Mouse (Mus musculus): ENCODE results near the gene Pde6h. TPM values are rescaled to one million over a fixed set of nuclear protein-coding genes. Genes with fewer than 3 reads are reported as not detected.

Gene Pde6h
- polyA plus RNA-seq, 1 experiment = not detected

DNA sequence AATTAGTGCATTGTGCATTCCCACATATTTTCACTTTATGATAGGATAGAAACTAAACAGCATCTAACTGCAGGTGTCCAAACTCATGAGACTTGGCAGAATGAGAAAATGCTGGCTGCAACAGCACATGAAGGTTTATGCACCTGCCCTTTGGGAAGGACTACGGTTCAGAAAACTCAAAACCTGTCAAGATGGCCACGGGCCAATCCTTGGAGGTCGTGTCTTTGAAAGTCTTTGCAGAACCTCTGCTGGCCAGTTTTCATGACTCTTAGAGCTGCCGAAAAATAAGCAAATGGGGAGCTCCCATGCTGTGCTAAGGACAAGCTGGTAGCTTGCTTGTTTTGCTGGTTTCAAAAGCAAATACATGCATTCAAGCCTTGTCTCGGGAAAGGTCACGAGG is 90.7 kb downstream of the Pde6h start:
- Histone ChIP-seq H3K4me3 (replicated peaks) (no peak overlapping the region), H3K9me3 (ENCODE audit: control insufficient read depth, low read length) (peaks cover 17% of the 10 kb centered on the region), H3K4me1 (ENCODE audit: control insufficient read depth) (no peaks in the 10 kb centered on the region), H3K27me3 (ENCODE audit: control insufficient read depth) (no peaks in the 10 kb centered on the region), H3K36me3 (ENCODE audit: control insufficient read depth) (no peaks in the 10 kb centered on the region)
- TF ChIP-seq TAL1 (IDR thresholded peaks at IDR 0.05; ENCODE audit: low read length) (no peak), GATA1 (IDR thresholded peaks at IDR 0.05; ENCODE audit: low read length) (no peak)

DNA sequence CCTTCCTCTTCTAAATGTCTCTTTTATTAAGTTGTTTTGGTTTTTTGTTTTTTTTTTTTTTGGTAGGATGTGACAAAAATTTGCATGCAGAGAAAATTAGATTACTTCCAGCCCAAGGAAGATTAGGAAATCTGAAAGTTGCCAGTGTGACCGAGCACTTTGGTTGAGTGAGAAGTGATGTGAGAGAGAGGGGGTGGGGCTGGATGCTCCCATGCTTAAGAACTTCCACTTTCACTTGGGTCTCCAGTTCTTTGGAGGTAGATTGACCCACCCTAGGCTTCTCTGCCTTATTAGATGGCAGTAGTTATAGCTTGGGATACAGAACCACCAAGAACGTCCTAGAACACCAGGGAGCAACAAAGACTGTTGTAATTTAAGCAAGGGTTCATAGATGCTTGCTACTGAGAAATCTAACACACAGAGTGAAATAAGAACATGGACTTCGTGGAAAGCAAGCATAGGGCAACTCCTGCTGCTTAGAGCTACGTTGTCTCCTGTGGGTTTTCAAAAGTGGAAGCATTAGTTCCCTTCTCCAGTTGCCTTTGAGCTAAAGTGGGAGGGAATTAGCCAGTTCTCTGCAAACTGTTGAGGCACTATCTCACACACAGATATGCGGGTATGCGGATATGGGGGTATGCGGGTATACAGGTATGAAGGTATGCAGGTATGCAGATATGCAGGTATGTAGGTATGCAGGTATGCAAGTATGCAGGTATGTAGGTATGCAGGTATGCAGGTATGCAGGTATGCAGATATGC is 93.8 kb downstream of the Pde6h start:
- Histone ChIP-seq H3K9me3 (ENCODE audit: control insufficient read depth, low read length) (peaks cover 13% of the 10 kb centered on the region), H3K4me3 (replicated peaks) (no peak overlapping the region), H3K4me1 (ENCODE audit: control insufficient read depth) (no peaks in the 10 kb centered on the region), H3K27me3 (ENCODE audit: control insufficient read depth) (no peaks in the 10 kb centered on the region), H3K36me3 (ENCODE audit: control insufficient read depth) (no peaks in the 10 kb centered on the region)
- TF ChIP-seq GATA1 (IDR thresholded peaks at IDR 0.05; ENCODE audit: low read length) = no peak
- no peak for TF ChIP-seq TAL1 (IDR thresholded peaks at IDR 0.05; ENCODE audit: low read length)

Other genes starting within 250 kb of the Pde6h start
- not detected in 2 replicates for gene Gucy2c, start 142.1 kb upstream of the Pde6h start, polyA plus RNA-seq (2012)
- 1.7 and 2.6 TPM in 2 replicates for gene Hist4h4, start 119.4 kb upstream of the Pde6h start, polyA plus RNA-seq (2012)
- gene H2afj, start 115.6 kb upstream of the Pde6h start, polyA plus RNA-seq (2012) = 137 and 209 TPM in 2 replicates
- gene BC049715, start 96.2 kb upstream of the Pde6h start, polyA plus RNA-seq (2012) = 0.59 and 1.4 TPM in 2 replicates
- gene Wbp11, start 95.6 kb upstream of the Pde6h start, polyA plus RNA-seq (2012) = 28.6 and 29.6 TPM in 2 replicates
- not detected in 2 replicates for gene Smco3, start 88.4 kb upstream of the Pde6h start, polyA plus RNA-seq (2012)
- 2.1 and 2.2 TPM in 2 replicates for gene Art4, start 66.1 kb upstream of the Pde6h start, polyA plus RNA-seq (2012)
- not detected in 2 replicates for gene Mgp, start 48.0 kb upstream of the Pde6h start, polyA plus RNA-seq (2012)
- not detected in 2 replicates for gene Erp27, start 1.7 kb upstream of the Pde6h start, polyA plus RNA-seq (2012)
- gene Arhgdib, start 18.1 kb downstream of the Pde6h start, polyA plus RNA-seq (2012) = 0.27 and 0.49 TPM in 2 replicates
- gene Rerg, start 246.7 kb downstream of the Pde6h start, polyA plus RNA-seq (2012) = not detected in 2 replicates

All from erythroblast, embryonic 14.5 days (primary cell).